Mouse (Mus musculus) monocyte, adult 59 days (primary cell): ENCODE data around the gene Klf8. TPM values are rescaled to one million over a fixed set of nuclear protein-coding genes. Genes with fewer than 3 reads are reported as not detected.

Experiments used
- total RNA-seq, 2 experiments: library from RNA; stranded (reverse); gene quantifications; one replicate each; pipeline ENCODE4 v1.2.4; 2023

The Klf8 gene
- 1 to 10 TPM; 3.3 to 4.1 TPM for total RNA-seq

DNA sequence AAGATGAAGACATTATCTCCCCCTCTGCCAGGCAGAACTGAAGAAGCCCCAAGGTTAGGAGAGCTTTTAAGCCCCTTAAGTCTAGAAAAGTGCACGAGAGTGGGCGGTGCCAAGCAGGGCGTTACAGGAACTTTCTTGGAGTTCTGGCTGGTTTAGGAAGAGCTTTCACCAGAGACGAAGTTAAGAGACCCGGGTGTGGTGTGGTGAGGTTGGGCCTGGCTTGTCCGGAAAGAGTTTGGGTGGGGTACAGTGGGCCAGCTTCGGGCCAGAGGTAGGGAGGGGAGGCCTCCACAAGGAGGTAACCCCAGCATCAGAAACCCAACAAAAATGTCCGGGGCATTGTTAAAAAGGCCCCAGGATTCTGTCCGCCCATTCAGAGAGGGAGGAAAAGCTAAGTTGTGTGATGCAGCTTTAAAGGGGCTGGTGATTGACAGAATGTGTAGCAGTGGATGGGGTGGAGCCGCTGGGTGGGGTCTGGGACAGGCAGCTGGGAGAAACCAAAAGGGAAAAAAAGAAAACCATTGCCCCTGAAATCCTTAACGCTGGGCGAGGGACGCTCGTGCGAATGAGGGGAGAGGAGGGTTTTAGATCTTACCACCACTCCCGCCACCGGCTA lies at the start of gene Klf8:
Gene Klf8, plus strand, starts transcription at position 163 of the 616 bp plus-strand sequence.

Other genes starting within 250 kb of the Klf8 start
- gene Usp51, start 231.0 kb upstream of the Klf8 start, total RNA-seq = not detected
- not detected for gene Mageh1, start 199.9 kb upstream of the Klf8 start, total RNA-seq
- gene Foxr2, start 118.7 kb upstream of the Klf8 start, total RNA-seq = not detected
- gene Rragb, start 97.5 kb upstream of the Klf8 start, total RNA-seq = 1 to 10 TPM; 1.7 to 2.5 TPM